Mouse (Mus musculus): ENCODE data around the gene Slc39a11. TPM values are rescaled to one million over a fixed set of nuclear protein-coding genes. Genes with fewer than 3 reads are reported as not detected.
A peak's percentile ranks its signal among the peaks of the same experiment; 100 is the strongest.

Slc39a11 gene
- polyA plus RNA-seq, 2 experiments from 2014 or later = 12.5 to 17.1 TPM

DNA sequence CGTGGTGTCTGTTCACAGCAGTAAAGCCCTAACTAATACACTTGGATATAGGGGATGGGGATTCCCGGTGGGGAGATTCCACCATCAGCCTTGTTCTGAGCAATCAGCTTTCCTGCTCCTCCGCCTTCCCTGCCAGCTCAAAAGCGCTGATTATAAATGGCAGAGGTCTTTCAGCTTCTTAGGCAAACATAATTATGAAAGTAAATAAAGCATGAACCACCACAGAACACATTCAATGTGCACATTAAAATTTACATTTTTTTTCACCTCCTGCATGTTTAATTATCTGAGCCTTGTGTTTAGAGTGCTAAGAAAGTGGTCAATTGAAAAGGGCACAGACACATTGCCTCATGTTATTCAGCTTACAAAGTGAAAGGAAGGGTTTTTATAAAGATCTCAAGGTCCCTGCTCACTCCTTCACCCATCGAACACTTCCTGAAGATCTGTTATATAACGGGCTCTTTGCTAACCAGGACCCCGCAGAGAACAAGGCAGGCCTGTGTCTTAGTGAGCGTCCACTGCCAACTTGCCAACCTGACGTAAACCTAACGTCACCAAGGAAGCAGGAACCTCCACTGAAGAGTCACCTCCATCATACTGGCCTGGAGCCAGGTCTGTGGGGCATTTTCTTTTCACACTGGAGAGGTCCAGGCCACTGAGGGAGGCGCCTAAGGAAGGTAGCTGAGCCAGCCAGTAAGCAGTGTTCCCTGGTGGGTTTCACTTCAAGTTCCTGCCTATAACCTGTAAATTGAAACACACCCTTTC lies 142.0 kb downstream of the Slc39a11 start:
- peak; percentile 72 for ATAC-seq

DNA sequence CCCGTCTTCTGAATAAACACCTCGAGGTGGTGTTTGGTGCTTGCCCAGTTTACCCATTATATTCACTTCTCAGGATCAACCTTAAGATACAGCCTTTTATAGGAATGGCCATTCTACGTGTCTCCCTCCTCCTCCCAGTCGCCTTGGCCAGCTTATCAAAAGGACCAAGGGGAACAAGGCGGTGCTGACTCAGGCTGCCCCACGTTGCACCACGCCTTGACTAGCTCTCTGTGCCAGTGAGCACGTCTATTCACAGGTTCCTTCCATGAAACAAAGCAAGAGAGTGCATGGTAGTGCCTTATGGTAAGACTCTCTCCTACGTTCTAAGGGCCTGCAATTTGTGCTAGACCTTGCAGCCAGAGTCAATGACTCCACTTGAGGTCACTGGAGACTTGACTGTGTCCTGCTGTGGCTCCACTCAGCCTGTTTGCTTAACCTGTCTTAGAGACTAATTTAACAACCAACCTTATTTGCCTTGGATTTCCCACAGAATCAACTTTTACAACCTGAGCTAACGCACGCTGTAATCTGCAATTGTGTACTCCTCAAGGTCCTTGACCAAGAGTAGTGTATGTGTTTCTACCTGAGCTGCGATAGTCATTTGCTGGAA lies 144.2 kb downstream of the Slc39a11 start:
- no peak for ATAC-seq

DNA sequence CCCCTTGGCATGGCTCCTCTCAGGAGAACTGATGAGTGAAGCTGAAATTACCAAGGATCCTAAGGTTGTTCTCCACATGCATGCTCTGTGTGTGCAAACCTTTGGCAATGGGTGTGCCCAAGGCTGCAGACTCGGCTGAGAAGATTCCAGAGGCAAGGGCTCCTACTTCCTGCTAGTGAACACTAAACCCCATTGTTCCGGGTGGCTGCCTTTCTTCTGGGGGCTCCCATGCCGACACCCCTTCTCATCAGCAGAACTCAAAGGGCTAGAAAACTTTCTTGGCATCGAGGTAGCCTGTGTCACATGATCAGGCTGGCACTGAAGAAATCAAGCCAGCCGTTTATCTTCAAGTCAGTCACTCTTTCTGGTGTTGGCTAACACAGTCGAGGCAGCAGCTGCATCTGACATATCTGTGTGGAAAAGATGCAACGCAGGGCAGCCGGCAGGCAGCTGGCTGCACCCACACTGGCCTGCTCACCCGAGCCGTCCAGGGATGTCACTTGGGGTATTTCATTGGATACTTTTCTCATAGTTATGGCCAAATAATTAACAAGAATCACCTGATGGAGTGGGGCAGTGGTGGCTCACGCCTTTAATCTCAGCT lies 145.3 kb downstream of the Slc39a11 start:
- ATAC-seq = no peak

DNA sequence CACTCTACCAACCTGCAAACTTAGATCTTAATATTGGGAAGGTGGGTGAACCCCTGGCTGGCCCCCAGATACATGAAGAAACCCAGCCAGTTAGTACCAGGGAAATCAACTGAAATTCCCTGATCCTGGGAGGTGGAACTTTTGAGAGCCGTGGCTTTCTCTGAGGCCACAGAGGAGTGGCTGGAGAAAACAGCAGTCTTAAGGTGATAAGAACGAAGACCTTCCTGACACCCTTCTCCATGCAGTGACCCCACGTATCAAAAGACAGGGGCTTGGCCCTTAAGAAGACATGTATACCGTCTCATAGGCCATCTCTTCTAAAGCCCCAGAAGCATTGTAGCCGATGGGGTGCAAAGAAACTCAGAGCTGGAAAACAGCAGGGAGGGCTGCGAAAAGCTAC lies 146.9 kb downstream of the Slc39a11 start:
- no peak for ATAC-seq

- no peak for ATAC-seq
These were observed 149.1 kb downstream of the Slc39a11 start for GRCm38 (mm10) chr11:113500631-113501305.

DNA sequence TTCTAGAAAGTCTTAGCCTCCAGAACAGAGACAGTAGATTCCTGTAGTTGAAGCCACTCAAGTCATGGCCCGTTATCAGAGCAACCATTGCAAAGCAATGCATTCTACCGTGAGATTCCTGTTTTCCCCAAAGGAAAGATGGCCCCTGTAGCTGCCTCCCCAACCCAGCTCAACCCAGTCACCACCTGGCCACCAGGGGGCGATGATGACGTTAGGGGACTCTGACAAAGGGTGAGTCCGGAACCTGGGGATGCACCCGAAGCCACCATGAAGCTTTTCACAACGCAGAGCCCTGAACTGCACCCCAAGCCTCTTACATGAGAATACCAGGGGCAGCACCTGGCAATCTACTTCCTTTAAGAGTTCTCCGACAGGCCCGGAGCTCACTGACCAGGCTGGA lies 151.0 kb downstream of the Slc39a11 start:
- ATAC-seq = peak; percentile 28

DNA sequence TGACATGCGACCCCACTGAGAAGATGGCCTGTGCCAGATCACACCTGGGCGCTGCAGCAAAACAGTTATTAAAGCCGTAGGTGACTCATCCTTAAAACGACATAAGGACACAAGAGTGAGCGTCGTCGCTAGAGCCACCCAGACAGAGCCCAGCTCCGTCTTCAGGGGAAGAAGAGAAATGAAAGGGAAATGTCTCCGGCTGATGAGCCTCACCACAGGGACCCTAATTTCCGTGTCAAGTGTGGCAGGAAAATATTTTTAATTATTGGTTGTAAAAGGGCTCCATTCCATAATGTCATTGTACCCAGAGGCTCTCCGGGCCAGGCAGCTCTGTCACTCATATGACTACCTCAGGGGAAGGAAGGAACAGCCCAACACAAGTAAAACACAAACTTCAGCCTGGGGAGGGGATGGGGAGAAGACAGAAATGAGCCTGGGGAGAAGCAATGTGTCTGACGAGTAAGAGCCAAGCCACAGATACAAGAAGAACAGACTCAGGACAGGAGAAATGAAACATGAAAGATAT lies 155.8 kb downstream of the Slc39a11 start:
- no peak for ATAC-seq

DNA sequence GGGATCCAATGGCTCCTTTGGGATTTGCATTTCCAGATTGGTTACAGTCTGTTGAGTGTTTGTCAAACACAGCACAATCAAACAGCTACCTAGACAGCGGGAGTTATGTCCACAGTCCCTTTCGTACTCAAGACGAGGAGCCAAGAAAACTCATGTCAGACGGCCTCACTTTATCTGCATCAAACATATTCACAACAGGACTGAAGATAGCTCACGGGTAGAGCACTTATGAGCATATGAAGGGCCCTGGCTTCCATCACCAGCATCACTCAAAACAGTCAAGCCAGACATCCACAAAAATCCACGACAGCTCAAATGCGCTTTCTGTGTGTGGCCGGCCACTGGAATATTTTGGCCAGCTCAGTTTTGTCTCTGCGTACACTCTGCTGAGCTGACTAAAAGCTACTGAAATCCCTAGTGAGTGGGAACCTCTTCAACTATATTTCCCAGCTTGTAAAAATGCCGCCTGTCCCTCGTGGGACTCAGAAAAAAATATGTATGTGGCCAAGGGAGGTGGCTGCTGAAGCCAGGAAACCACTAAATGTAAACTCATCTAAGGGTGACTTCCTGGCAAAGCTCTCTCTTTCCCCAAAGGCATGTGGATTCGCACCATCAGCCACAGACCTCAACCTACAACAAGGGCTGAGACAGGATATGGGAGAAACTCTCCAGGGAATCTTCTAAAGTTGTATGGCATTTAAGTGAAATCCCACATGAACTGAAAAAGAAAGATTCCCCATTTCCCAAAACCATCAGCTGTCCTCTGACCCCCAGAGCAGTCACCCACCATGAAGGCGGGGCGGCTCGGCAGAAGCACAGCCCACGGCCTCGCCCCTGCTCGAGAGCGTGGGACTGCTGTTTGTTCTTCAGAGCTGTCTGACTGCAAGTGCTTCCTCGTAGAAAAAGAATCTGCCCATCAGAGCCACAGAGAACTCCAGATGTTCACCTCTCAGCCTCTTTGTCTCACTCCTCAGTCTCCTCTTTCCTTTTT lies 159.1 kb downstream of the Slc39a11 start:
- no peak for ATAC-seq

- ATAC-seq = no peak
These were observed 162.1 kb downstream of the Slc39a11 start for GRCm38 (mm10) chr11:113487603-113488335.

GRCm38 (mm10) chr11:113484037-113484436 lies 165.8 kb downstream of the Slc39a11 start:
- no peak for ATAC-seq

- no peak for ATAC-seq
These were observed 172.3 kb downstream of the Slc39a11 start for GRCm38 (mm10) chr11:113477550-113477949.

DNA sequence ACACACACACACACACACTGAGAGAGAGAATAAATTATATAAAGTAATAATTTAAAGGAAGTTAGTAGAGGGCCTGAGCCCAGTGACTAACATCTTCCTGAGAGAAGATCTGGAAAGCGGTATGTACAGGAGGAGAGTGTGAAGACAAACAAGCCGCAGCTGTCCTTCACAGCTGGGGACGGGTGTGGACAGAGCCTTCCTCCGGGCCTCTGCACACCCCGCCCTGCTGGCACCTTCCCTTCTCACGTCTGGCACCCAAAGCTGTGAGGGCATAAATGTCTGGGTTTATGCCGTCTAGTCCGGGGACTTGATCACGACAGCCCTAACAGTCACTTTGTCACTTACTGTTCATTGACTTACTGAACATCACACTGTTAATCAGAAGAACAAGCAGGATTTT lies 173.2 kb downstream of the Slc39a11 start:
- ATAC-seq = no peak

DNA sequence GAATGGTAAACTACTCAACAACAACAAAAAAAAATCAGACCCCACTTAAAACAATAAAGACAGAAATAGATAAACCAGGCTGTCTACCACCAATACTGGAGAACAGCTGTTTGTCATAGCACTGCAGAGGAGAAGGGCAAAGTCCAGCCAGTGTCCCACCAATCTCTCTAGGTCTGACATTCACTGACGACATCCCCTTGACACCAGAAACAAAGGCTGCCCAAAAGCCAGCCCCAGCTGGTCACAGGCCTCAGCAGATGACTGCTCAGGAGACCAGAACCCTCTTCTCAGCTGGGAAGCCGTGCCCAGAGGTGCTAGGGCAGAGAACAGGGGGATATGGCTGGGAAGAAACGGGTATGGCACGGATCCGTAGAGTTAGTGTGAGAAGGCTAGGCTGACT lies 174.4 kb downstream of the Slc39a11 start:
- no peak for ATAC-seq

DNA sequence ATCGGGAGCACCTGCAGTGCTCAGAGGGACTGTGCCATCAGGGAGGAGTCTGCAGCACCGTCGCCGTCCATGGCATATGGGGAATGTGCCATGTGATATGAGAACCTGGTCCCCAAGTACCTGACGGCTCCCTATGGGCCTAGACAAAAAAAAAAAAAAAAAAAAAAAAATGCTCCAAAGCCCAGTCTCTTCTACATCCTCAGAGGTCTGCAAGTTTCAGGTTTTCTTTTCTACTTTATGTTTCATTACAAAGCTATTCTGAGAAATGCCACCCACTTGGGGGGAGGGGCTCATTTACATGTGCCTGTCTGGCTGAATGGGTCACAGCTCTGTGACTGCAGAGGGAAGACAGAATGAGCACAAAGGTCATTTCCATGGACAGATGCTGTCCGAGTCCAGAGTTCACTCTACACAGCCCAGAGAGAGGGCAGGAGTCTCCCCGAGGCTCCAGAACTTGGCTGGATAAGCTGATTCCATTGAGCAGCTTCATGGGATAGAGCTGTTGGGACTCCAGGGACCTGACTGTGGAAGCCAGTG lies 175.8 kb downstream of the Slc39a11 start:
- no peak for ATAC-seq

DNA sequence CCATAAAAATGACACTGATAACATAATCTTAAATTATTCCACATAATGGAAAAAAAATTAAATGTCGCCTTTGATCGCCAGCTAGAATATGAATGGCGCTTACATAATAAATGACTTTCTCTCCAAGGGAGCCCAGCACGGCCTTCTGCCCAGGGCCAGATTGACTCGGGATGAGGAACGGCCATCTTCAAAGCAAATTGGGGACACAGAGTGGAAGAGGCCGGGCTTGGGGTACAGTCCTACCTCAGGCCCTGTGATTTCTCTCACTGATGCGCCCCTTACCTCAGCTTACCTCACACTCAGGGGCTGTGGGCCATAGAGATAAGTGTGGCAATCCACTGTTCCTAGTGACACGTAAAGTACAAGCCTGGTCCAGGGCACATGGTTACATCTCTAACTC lies 177.9 kb downstream of the Slc39a11 start:
- ATAC-seq = no peak

GRCm38 (mm10) chr11:113469919-113470785 lies 179.7 kb downstream of the Slc39a11 start:
- ATAC-seq = no peak

DNA sequence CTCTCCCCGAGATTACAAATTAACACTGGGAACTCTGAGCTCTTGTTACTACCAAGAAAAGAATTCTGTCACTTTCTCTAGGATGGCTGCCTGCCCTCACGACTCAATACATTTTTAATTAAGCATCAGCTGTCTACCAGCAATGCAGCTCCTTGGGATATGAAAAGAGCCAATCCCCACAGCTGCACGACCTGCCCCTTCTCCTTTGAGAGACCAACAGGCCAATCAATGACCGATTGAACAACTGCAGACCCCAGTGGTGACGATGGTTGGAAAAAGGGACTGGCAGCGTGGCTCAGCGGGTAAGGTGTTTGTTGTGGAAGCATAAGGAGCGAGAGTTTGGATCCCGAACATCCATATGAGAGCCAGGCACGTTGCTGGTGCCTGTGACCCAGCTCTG lies 181.9 kb downstream of the Slc39a11 start:
- ATAC-seq = no peak

- no peak for ATAC-seq
These were observed 182.5 kb downstream of the Slc39a11 start for GRCm38 (mm10) chr11:113467313-113467811.

GRCm38 (mm10) chr11:113460118-113460517 lies 189.8 kb downstream of the Slc39a11 start:
- no peak for ATAC-seq
